Mouse (Mus musculus) ES-Bruce4 (cell line): ENCODE measurements around the gene Cnnm1. TPM values are rescaled to one million over a fixed set of nuclear protein-coding genes. Genes with fewer than 3 reads are reported as not detected.

Experiments
- H3K27ac ChIP-seq: 2 replicates; pipeline ENCODE4 v1.5.1; 2012; ENCODE audit warnings: low read length, inconsistent platforms; ENCODE audit not compliant: insufficient read depth
- H3K27me3 ChIP-seq: 2 replicates; pipeline ENCODE4 v1.6.1; 2012; ENCODE audit warnings: mild to moderate bottlenecking, low read length, inconsistent platforms; ENCODE audit not compliant: control insufficient read depth, poor library complexity, insufficient read depth, severe bottlenecking
- H3K36me3 ChIP-seq: 2 replicates; pipeline ENCODE4 v1.6.1; 2012; ENCODE audit warnings: inconsistent platforms, mild to moderate bottlenecking, low read length, moderate library complexity; ENCODE audit not compliant: control insufficient read depth, poor library complexity, insufficient read depth, severe bottlenecking
- H3K4me1 ChIP-seq: one replicate; pipeline ENCODE4 v1.8.1; 2011; ENCODE audit warnings: low read length; ENCODE audit not compliant: control insufficient read depth, insufficient read depth
- H3K4me3 ChIP-seq: 2 replicates; pipeline ENCODE4 v1.5.1; 2011; ENCODE audit warnings: low read depth, mild to moderate bottlenecking, low read length
- H3K9ac ChIP-seq: 2 replicates; pipeline ENCODE4 v1.6.1; 2012; ENCODE audit warnings: low read depth, mild to moderate bottlenecking, inconsistent platforms; ENCODE audit not compliant: poor library complexity, severe bottlenecking
- H3K9me3 ChIP-seq: replicated peaks from 2 replicates; pipeline ENCODE4 v1.6.1; 2012; ENCODE audit warnings: mild to moderate bottlenecking, low read length, inconsistent platforms; ENCODE audit not compliant: control insufficient read depth, poor library complexity, insufficient read depth, severe bottlenecking
- CTCF ChIP-seq: IDR thresholded peaks from one replicate; pipeline ENCODE4 v1.8.1; 2011; ENCODE audit warnings: low read depth, low read length
- EP300 ChIP-seq: IDR thresholded peaks from 2 replicates; pipeline ENCODE4 v1.6.1; 2011; ENCODE audit warnings: low read depth, low read length; ENCODE audit not compliant: insufficient read depth
- POLR2A ChIP-seq: IDR thresholded peaks from one replicate; pipeline ENCODE4 v1.8.1; 2011; ENCODE audit warnings: low read length; ENCODE audit not compliant: insufficient read depth
- polyA plus RNA-seq: library from polyadenylated mRNA; stranded (reverse); fragments of >200 nt; gene quantifications from 2 replicates; pipeline ENCODE4 v1.2.4, GENCODE M21; 2011; ENCODE audit warnings: low read depth; ENCODE audit not compliant: missing spikeins, insufficient read depth, insufficient read length

The Cnnm1 gene
- polyA plus RNA-seq, 1 experiment = 0.87 TPM

GRCm38 (mm10) chr19:43521362-43521761 lies 81.1 kb downstream of the Cnnm1 start:
- H3K36me3 ChIP-seq = peaks cover 32% of the 10 kb centered on the region
- H3K9ac ChIP-seq = peak overlapping the region; percentile 70
- no peaks in the 10 kb centered on the region for H3K27me3 ChIP-seq
- TF ChIP-seq POLR2A (no peak), CTCF (no peak), EP300 (no peak)
- no peak overlapping the region for H3K4me3 ChIP-seq
- H3K9me3 ChIP-seq = no peaks in the 10 kb centered on the region
- peak overlapping the region; percentile 66; the same call in 1 of the 2 replicates for H3K27ac ChIP-seq
- peaks cover 3% of the 10 kb centered on the region for H3K4me1 ChIP-seq

GRCm38 (mm10) chr19:43521996-43522395 lies 81.8 kb downstream of the Cnnm1 start:
- Histone ChIP-seq H3K4me3 (peak overlapping the region; percentile 21; the same call in 1 of the 2 replicates), H3K27me3 (no peaks in the 10 kb centered on the region), H3K36me3 (peaks cover 27% of the 10 kb centered on the region), H3K9ac (0 out of 2 replicates have a peak overlapping the region, but pooled peaks have one; percentile 70), H3K27ac (no peak overlapping the region), H3K4me1 (no peaks in the 10 kb centered on the region), H3K9me3 (no peaks in the 10 kb centered on the region)
- TF ChIP-seq CTCF = no peak
- no peak for TF ChIP-seq EP300
- TF ChIP-seq POLR2A = no peak

- Histone ChIP-seq H3K9me3 (no peaks in the 10 kb centered on the region), H3K9ac (peak overlapping the region; percentile 65), H3K36me3 (peaks cover 15% of the 10 kb centered on the region), H3K4me1 (no peaks in the 10 kb centered on the region), H3K4me3 (peak overlapping the region; percentile 76), H3K27me3 (no peaks in the 10 kb centered on the region), H3K27ac (peak overlapping the region; percentile 54; the same call in 1 of the 2 replicates)
- no peak for TF ChIP-seq CTCF
- TF ChIP-seq EP300 = no peak
- TF ChIP-seq POLR2A = no peak
Observed at GRCm38 (mm10) chr19:43523551-43523950, 83.3 kb downstream of the Cnnm1 start.

- H3K4me1 ChIP-seq = no peaks in the 10 kb centered on the region
- H3K27ac ChIP-seq = peak within 1 kb of the TSS; percentile 54
Observed at GRCm38 (mm10) chr19:43524187-43525103, 84.2 kb downstream of the Cnnm1 start, which contains the start of gene Got1. Gene Got1, minus strand, starts transcription at chr19:43524605.

GRCm38 (mm10) chr19:43525104-43525482 lies 84.9 kb downstream of the Cnnm1 start:
- H3K36me3 ChIP-seq = peaks cover 7% of the 10 kb centered on the region
- peak overlapping the region; percentile 76 for H3K4me3 ChIP-seq
- H3K4me1 ChIP-seq = no peaks in the 10 kb centered on the region
- no peaks in the 10 kb centered on the region for H3K9me3 ChIP-seq
- H3K27me3 ChIP-seq = no peaks in the 10 kb centered on the region
- H3K27ac ChIP-seq = 0 out of 2 replicates have a peak overlapping the region, but pooled peaks have one; percentile 10
- peak overlapping the region; percentile 64 for H3K9ac ChIP-seq
- TF ChIP-seq CTCF = no peak
- no peak for TF ChIP-seq EP300
- no peak for TF ChIP-seq POLR2A

More at GRCm38 (mm10) chr19:43524187-43525103, 84.2 kb downstream of the Cnnm1 start, which contains the start of gene Got1:
- TF ChIP-seq EP300 = 0 out of 2 replicates have a peak, but pooled peaks have one; percentile 54
- TF ChIP-seq POLR2A = peak; percentile 19
- no peak for TF ChIP-seq CTCF
- H3K4me3 ChIP-seq = peak within 1 kb of the TSS; percentile 76
- H3K9ac ChIP-seq = peak within 1 kb of the TSS; percentile 65
- no peaks in the 10 kb centered on the region for H3K27me3 ChIP-seq
- no peaks in the 10 kb centered on the region for H3K9me3 ChIP-seq
- peaks cover 12% of the 10 kb centered on the region for H3K36me3 ChIP-seq

- Histone ChIP-seq H3K4me1 (no peaks in the 10 kb centered on the region), H3K4me3 (no peak overlapping the region), H3K36me3 (peaks cover 7% of the 10 kb centered on the region), H3K9ac (peak overlapping the region; percentile 64; the same call in 1 of the 2 replicates), H3K9me3 (no peaks in the 10 kb centered on the region), H3K27ac (0 out of 2 replicates have a peak overlapping the region, but pooled peaks have one; percentile 10), H3K27me3 (no peaks in the 10 kb centered on the region)
- TF ChIP-seq CTCF (no peak), EP300 (no peak), POLR2A (no peak)
Observed at GRCm38 (mm10) chr19:43525566-43525965, 85.3 kb downstream of the Cnnm1 start.
